Mouse (Mus musculus) hindbrain, embryonic 12.5 days (tissue): ENCODE results near the gene Scarf2. TPM values are rescaled to one million over a fixed set of nuclear protein-coding genes. Genes with fewer than 3 reads are reported as not detected.

Source experiments
- ATAC-seq: fragments of 200-750 bp; cut with Nextera tagmentation; 2 replicates; pipeline ENCODE4 v1.8.0; 2017; ENCODE audit warnings: moderate TSS enrichment; ENCODE audit not compliant: low FRiP score
- H3K27ac ChIP-seq: fragments of 300-500 bp; sonication (generic); 2 replicates; pipeline ENCODE4 v1.5.1; 2016; ENCODE audit warnings: mild to moderate bottlenecking
- H3K27me3 ChIP-seq: fragments of 300-500 bp; sonication (generic); 2 replicates; pipeline ENCODE4 v1.6.1; 2016; ENCODE audit warnings: mild to moderate bottlenecking
- H3K36me3 ChIP-seq: fragments of 300-500 bp; sonication (generic); 2 replicates; pipeline ENCODE4 v1.6.1; 2016; ENCODE audit warnings: mild to moderate bottlenecking
- H3K4me1 ChIP-seq: fragments of 300-500 bp; sonication (generic); 2 replicates; pipeline ENCODE4 v1.6.1; 2016
- H3K4me2 ChIP-seq: fragments of 300-500 bp; sonication (generic); replicated peaks from 2 replicates; pipeline ENCODE4 v1.6.1; 2016; ENCODE audit warnings: mild to moderate bottlenecking
- H3K4me3 ChIP-seq: fragments of 300-500 bp; sonication (generic); 2 replicates; pipeline ENCODE4 v1.5.1; 2016; ENCODE audit warnings: mild to moderate bottlenecking
- H3K9ac ChIP-seq: fragments of 300-500 bp; sonication (generic); 2 replicates; pipeline ENCODE4 v1.6.1; 2016; ENCODE audit warnings: mild to moderate bottlenecking, moderate library complexity
- H3K9me3 ChIP-seq: fragments of 300-500 bp; sonication (generic); replicated peaks from 2 replicates; pipeline ENCODE4 v1.6.1; 2016; ENCODE audit warnings: mild to moderate bottlenecking
- WGBS: fragments of 180-500 bp; shearing (Covaris S2); methylation state at CpG from one replicate; pipeline ENCODE4 v1.1.7; 2016; 5-methylcytosine and 5-hydroxymethylcytosine counted together
- polyA plus RNA-seq: library from polyadenylated mRNA; unstranded; fragments of >200 nt; fragmentation: Nextera tagmentation; extraction: Ambion mirVana; gene quantifications from 2 replicates; pipeline ENCODE4 v1.2.1, GENCODE M21; 2016

The Scarf2 gene
- polyA plus RNA-seq, 1 experiment from 2014 or later = 21.0 TPM

DNA sequence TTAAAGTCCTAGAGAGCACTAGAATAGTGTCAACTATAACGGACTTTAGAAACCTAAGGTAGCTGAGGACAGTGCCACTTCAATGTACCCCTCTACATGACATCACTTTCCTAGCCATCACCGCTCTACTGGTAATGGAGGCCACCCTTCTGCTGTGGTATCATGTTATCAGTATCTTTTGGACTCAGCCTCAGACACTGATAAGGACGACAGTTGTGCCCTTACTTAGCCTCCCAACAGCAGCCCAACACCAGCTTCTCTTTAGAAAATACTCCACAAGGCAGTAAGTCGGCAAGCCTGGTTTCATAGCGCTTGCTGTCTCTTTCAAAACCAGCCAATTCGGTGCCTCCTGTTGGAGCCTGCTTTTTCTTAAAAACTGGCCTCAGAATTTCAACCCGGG, 37.5 kb downstream of the Scarf2 start:
- ATAC-seq = 0 out of 2 replicates have a peak, but pooled peaks have one; percentile 6
- Histone ChIP-seq H3K27ac (peak overlapping the region; percentile 82), H3K4me3 (peak overlapping the region; percentile 65), H3K4me1 (peaks cover 18% of the 10 kb centered on the region), H3K27me3 (peaks cover 83% of the 10 kb centered on the region), H3K9me3 (no peaks in the 10 kb centered on the region), H3K36me3 (peaks cover 7% of the 10 kb centered on the region; the same call in 1 of the 2 replicates), H3K4me2 (peak overlapping the region; percentile 99), H3K9ac (peak overlapping the region; percentile 77)
- 56% methylated on average over 7 of the region's 7 CpGs for WGBS

DNA sequence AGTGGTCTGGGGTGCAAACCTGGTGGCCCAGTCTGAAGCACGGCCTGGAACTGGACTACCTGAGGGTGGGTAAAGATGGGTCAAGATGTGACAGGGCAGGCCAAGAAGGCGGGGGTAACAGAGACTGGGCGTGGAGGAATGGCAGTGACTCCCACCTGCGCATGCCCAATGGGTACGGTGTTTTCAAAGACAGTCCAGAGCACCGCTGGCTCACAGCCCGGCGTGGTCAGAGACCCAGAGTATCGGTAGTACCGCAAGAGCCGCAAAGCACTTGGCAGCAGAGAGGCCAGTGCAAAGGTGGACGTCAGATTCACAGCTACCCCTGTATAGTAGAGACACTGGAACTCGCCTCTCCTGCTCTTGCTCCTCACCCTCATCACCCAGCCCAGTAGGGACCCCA, 38.4 kb downstream of the Scarf2 start:
- peaks cover 74% of the 10 kb centered on the region for H3K27me3 ChIP-seq
- peaks cover 16% of the 10 kb centered on the region; the same call in 1 of the 2 replicates for H3K36me3 ChIP-seq
- no peaks in the 10 kb centered on the region for H3K9me3 ChIP-seq
- no peak overlapping the region for H3K9ac ChIP-seq
- H3K4me1 ChIP-seq = peaks cover 18% of the 10 kb centered on the region
- no peak overlapping the region for H3K4me2 ChIP-seq
- no peak overlapping the region for H3K4me3 ChIP-seq
- H3K27ac ChIP-seq = no peak overlapping the region
- WGBS = 49% methylated on average over 13 of the region's 13 CpGs
- ATAC-seq = no peak

DNA sequence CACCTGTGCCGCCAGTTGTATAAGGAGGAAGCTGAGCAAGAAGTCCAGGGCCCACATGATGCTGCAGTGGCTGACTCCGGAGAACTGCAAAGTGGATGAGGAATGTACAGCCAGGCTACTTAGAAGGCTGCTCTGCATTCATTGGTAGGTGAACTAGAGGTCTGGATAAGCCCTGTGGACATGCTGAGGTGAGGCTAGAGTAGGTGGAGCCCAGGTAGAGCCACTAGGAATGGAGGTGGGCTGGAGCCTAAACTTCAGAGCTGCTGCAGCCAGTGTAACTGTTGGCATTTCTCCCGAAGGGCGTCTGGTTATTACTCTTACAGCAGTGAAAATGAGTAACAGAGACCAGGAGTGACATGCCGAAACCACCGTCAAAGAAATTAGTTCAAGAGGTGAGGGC, 41.0 kb downstream of the Scarf2 start, which contains the start of gene Car15:
Car15 (minus strand) TSS at position 314 of the 400 bp plus-strand sequence.
- H3K4me3 ChIP-seq = no peak within 1 kb of the TSS
- H3K9ac ChIP-seq = no peak within 1 kb of the TSS
- no peak within 1 kb of the TSS for H3K4me2 ChIP-seq
- no peak within 1 kb of the TSS for H3K27ac ChIP-seq
- no peaks in the 10 kb centered on the region for H3K9me3 ChIP-seq
- peaks cover 41% of the 10 kb centered on the region for H3K36me3 ChIP-seq
- H3K4me1 ChIP-seq = peaks cover 12% of the 10 kb centered on the region
- ATAC-seq = no peak
- WGBS = 83% methylated on average over 6 of the region's 6 CpGs
- H3K27me3 ChIP-seq = peaks cover 48% of the 10 kb centered on the region

DNA sequence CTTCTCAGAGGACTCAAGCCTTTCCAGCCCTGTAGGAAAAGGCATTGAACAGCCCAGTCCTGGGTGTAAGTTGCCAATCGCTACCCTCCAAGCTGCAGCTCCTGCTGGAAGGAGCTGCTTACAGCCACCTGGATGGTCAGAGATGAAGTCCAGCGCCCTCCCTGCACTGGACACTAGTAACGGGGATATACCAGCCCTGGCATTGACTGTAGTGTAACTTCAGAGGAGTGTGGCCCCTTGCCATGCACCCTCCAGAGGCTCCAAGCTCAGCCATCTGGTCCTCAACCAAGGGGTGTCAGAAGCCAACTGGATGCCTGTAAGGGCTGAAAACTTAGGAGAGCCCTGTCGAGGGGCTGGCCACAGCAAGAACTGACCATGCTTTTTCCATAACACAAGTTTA, 42.9 kb downstream of the Scarf2 start:
- H3K27ac ChIP-seq = no peak overlapping the region
- peaks cover 61% of the 10 kb centered on the region for H3K36me3 ChIP-seq
- H3K4me1 ChIP-seq = no peaks in the 10 kb centered on the region
- no peak overlapping the region for H3K4me3 ChIP-seq
- no peak for ATAC-seq
- H3K27me3 ChIP-seq = peaks cover 30% of the 10 kb centered on the region
- no peak overlapping the region for H3K4me2 ChIP-seq
- H3K9ac ChIP-seq = no peak overlapping the region
- 91% methylated on average over 4 of the region's 4 CpGs for WGBS
- no peaks in the 10 kb centered on the region for H3K9me3 ChIP-seq

DNA sequence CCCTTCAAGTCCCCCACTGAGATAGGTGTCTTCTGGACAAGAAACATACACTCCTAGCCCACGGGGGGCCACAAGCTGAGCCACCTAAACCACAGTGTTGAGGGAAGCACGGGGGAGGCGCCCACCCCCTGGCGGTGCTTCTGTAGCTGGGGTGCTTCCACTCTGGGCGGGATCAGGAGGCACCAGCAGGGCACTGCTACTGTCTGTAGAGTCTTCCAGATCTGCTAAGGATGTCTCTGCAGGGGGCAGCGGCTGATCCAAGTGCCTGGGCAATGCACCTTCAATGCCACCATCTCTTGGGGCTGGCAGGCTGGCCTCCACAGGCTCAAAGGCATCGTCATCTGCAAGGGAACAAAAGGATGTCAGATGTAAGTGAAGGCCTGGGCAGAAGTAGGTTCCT, 45.4 kb downstream of the Scarf2 start:
- WGBS = 94% methylated on average over 7 of the region's 7 CpGs
- Histone ChIP-seq H3K4me1 (no peaks in the 10 kb centered on the region), H3K4me3 (no peak overlapping the region), H3K27me3 (peaks cover 5% of the 10 kb centered on the region), H3K4me2 (no peak overlapping the region), H3K9me3 (no peaks in the 10 kb centered on the region), H3K27ac (no peak overlapping the region), H3K9ac (no peak overlapping the region), H3K36me3 (peaks cover 85% of the 10 kb centered on the region)
- no peak for ATAC-seq

DNA sequence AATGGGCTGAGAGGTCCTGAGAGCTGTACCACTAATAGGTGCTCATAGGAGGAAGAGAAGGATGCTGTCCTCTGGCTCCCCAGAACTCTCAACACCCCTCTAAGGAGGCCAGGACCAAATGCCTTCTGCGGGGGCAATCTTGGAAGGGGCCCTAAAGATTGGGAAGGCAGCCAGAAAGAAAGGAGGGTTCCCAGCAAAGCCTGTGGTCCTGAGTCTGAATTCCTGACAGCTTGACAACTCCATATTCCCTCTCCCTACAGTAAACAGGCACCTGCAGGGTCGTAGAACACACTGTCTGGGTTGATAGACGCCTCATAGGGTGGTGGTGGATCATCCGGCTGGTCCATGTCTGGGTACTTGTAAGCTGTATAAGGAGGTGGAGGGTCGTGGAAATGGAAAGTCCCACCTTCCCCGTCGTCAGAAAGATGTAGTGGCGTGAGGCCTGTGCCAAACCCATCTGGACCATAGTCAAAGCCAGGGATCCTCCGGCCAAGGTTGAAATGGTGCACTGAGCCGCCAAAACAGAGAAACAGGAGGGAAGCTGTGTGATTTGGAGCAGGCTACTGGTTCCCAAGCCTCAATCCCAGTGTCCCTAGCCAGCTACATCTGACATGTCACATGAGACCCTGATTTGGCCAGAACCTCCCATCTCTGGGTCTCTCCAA, 46.8 kb downstream of the Scarf2 start:
- no peaks in the 10 kb centered on the region for H3K4me1 ChIP-seq

DNA sequence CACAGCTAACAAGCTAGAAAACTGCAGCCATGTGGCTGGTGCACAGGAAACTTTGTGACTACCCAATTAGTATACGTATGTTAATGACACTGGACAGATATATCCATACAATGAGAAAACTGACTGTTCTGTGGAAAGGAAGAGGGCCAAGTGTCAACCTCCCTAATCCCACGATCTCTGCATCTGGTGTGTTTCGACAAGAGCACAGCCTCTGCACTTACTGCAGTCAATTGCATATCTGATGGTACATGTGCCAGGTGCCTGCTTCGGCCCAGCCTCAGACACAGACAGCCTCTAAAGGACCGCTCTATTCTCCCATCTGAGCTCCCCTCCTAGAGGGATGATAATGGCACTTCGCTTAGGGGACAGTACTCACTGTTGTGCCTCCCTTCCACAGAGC, 51.3 kb downstream of the Scarf2 start:
- Histone ChIP-seq H3K9me3 (no peaks in the 10 kb centered on the region), H3K36me3 (peaks cover 90% of the 10 kb centered on the region), H3K4me3 (no peak overlapping the region), H3K9ac (no peak overlapping the region), H3K27ac (0 out of 2 replicates have a peak overlapping the region, but pooled peaks have one; percentile 8), H3K27me3 (no peaks in the 10 kb centered on the region), H3K4me1 (no peaks in the 10 kb centered on the region), H3K4me2 (no peak overlapping the region)
- WGBS = 94% methylated on average over 6 of the region's 6 CpGs
- ATAC-seq = 0 out of 2 replicates have a peak, but pooled peaks have one; percentile 11

More for the DNA sequence above, 46.8 kb downstream of the Scarf2 start:
- no peak overlapping the region for H3K27ac ChIP-seq
- no peak overlapping the region for H3K4me3 ChIP-seq
- H3K36me3 ChIP-seq = peaks cover 92% of the 10 kb centered on the region
- no peak overlapping the region for H3K9ac ChIP-seq
- WGBS = 93% methylated on average over 10 of the region's 10 CpGs
- ATAC-seq = no peak
- no peaks in the 10 kb centered on the region for H3K9me3 ChIP-seq
- H3K4me2 ChIP-seq = no peak overlapping the region
- no peaks in the 10 kb centered on the region for H3K27me3 ChIP-seq

DNA sequence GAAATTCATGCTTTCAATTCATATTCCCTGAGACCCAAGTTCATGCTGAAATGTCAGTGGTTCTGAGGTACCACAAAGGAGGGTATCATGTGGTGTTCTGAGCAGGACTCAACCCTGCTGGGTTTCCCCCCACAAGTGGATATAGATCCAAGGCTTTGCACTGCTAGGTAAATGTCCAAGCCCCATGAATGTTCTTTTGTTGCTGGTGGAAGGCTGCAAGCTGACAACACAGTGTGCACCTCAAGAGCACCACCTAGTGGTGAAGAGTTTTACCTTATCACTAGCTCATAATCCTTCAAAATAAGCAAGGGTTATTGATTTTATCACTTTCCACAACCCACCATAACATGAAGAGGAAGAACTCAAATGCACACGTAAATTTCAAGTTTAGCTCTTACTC, 51.8 kb downstream of the Scarf2 start:
- Histone ChIP-seq H3K27ac (0 out of 2 replicates have a peak overlapping the region, but pooled peaks have one; percentile 8), H3K9me3 (no peaks in the 10 kb centered on the region), H3K4me2 (no peak overlapping the region), H3K4me1 (no peaks in the 10 kb centered on the region), H3K36me3 (peaks cover 88% of the 10 kb centered on the region), H3K9ac (no peak overlapping the region), H3K4me3 (no peak overlapping the region), H3K27me3 (no peaks in the 10 kb centered on the region)
- WGBS = 29% methylated on average over 1 of the region's 1 CpGs
- ATAC-seq = 0 out of 2 replicates have a peak, but pooled peaks have one; percentile 38

DNA sequence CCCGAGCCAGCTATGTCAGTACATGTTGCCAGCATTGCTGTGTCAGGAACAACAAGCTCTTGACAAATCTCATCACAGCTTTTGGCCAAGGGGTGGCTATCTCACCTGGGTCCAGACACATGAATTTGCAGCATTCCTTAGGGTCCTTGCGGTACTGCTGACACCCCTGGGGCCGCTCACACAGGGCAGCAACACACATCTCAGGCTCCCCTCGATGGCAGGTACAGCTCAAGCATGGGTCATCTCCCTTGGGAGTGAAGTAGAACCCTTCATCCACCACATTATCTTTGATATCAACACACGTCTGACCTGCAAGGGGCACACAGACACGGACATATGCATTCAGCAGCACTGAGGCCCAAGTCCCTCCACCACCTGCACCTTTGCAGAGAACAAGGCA, 52.4 kb downstream of the Scarf2 start:
- no peak for ATAC-seq
- H3K36me3 ChIP-seq = peaks cover 88% of the 10 kb centered on the region

DNA sequence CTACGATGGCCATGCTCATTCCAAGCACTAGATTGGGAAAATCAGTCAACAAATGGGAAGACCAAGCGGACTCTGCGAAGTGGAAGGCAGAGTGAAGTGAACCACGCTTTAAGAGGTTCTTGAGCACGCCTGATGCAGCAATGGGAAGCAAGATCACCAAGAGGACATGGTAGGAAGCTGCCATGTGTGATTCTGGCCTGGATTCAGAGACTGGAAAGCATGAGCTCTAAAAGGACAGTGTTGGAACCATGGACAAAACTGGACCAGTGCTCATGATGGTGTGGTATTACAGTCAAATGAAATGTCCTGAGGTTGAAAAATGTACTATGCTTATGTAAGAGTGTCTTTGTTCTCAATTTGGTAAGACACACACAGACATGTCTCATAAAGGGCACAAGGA, 54.2 kb downstream of the Scarf2 start:
- Histone ChIP-seq H3K27ac (no peak overlapping the region), H3K27me3 (no peaks in the 10 kb centered on the region), H3K4me1 (no peaks in the 10 kb centered on the region), H3K4me3 (no peak overlapping the region), H3K36me3 (peaks cover 85% of the 10 kb centered on the region), H3K9ac (no peak overlapping the region), H3K4me2 (no peak overlapping the region), H3K9me3 (no peaks in the 10 kb centered on the region)
- ATAC-seq = no peak
- WGBS = 96% methylated on average over 5 of the region's 5 CpGs

More for the DNA sequence above, 52.4 kb downstream of the Scarf2 start:
- 85% methylated on average over 6 of the region's 6 CpGs for WGBS
- no peak overlapping the region for H3K27ac ChIP-seq
- H3K9ac ChIP-seq = no peak overlapping the region
- H3K4me3 ChIP-seq = no peak overlapping the region
- H3K9me3 ChIP-seq = no peaks in the 10 kb centered on the region
- H3K4me1 ChIP-seq = no peaks in the 10 kb centered on the region
- no peak overlapping the region for H3K4me2 ChIP-seq
- no peaks in the 10 kb centered on the region for H3K27me3 ChIP-seq

DNA sequence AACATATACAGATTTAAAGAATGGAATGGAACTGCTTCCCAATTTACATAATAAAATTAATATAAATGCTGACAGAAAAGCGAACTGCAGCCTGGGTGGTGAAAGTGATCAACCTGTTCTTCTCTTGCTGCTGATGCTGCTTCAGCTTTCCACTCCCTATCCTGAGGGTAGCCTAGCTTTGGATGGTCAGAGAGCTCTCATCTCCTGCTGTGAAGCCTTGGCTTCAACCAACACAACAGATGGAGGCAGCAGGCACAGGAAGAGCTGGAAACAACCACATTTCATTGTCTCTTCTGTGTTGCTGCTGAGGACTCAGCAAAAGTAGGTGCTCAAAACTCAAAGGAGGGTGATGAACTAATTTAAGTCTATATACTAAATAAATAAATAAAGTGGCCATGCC, 54.8 kb downstream of the Scarf2 start:
- Histone ChIP-seq H3K27ac (no peak overlapping the region), H3K9me3 (no peaks in the 10 kb centered on the region), H3K27me3 (no peaks in the 10 kb centered on the region), H3K9ac (no peak overlapping the region), H3K4me3 (no peak overlapping the region), H3K4me1 (no peaks in the 10 kb centered on the region), H3K4me2 (no peak overlapping the region), H3K36me3 (peaks cover 85% of the 10 kb centered on the region)
- 100% methylated on average over 1 of the region's 1 CpGs for WGBS
- ATAC-seq = no peak

DNA sequence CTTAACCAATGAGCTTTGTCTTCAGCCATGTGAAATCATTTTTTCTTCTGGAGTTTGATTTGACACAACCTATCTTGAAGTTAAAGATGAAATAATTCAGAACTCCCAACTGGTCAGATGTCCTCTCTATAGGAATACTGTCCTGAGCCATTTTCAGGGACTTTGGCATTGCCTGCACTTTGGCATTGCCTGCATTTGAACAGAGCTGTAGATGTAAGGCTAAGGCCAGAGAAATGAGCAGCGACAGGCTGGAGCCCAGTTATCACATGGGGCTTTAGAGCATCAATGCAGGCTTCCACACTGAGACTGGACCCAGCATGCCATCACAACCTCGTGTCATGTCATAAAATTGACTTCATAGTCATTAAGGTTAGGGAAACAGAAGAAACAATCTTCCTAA, 56.2 kb downstream of the Scarf2 start:
- Histone ChIP-seq H3K4me3 (no peak overlapping the region), H3K27me3 (no peaks in the 10 kb centered on the region), H3K4me2 (no peak overlapping the region), H3K36me3 (peaks cover 87% of the 10 kb centered on the region), H3K9me3 (no peaks in the 10 kb centered on the region), H3K9ac (no peak overlapping the region), H3K4me1 (no peaks in the 10 kb centered on the region), H3K27ac (no peak overlapping the region)
- ATAC-seq = no peak
- 94% methylated on average over 2 of the region's 2 CpGs for WGBS

DNA sequence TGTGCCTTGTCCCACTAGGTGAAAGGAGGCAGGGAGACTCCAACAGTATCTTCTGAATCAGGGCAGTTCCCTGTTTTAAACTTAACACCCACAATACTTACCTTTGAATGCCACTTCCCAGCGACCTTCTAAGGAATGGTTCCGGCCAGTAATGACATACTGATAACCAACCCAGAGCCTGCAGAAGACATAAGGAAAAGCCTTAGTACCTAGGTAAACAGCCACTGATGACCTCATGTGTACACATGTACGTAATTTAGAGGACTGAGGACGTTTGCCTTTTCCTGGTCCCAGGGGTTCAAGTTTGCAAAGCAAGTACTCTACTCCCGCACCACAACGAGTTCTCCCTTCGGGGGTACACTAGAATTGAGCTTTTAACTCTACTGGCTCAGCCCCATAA, 60.1 kb downstream of the Scarf2 start:
- no peak overlapping the region for H3K9ac ChIP-seq
- H3K4me3 ChIP-seq = no peak overlapping the region
- no peaks in the 10 kb centered on the region for H3K4me1 ChIP-seq
- no peak for ATAC-seq
- WGBS = 95% methylated on average over 7 of the region's 7 CpGs
- no peak overlapping the region for H3K4me2 ChIP-seq
- no peak overlapping the region for H3K27ac ChIP-seq
- H3K27me3 ChIP-seq = no peaks in the 10 kb centered on the region
- no peaks in the 10 kb centered on the region for H3K9me3 ChIP-seq
- peaks cover 77% of the 10 kb centered on the region for H3K36me3 ChIP-seq
